Mouse (Mus musculus): ENCODE data around the gene Clcf1. TPM values are rescaled to one million over a fixed set of nuclear protein-coding genes. Genes with fewer than 3 reads are reported as not detected.
A peak's percentile ranks its signal among the peaks of the same experiment; 100 is the strongest.

The Clcf1 gene
- polyA plus RNA-seq, 1 experiment from 2014 or later, result 8.0 TPM

GRCm38 (mm10) chr19:4218784-4219183 lies 4.7 kb downstream of the Clcf1 start:
- no peak overlapping the region for H3K4me3 ChIP-seq (ENCODE audit: low read depth, low read length)
- no peaks in the 10 kb centered on the region for H3K36me3 ChIP-seq (ENCODE audit: insufficient read depth, low read length)
- no peaks in the 10 kb centered on the region for H3K27me3 ChIP-seq (replicated peaks; ENCODE audit: insufficient read depth, low read length)
- no peak overlapping the region for H3K9ac ChIP-seq (replicated peaks; ENCODE audit: low read depth)
- no peak overlapping the region for H3K4me2 ChIP-seq (replicated peaks; ENCODE audit: low read depth, low read length)
- DNase-seq (ENCODE audit: low spot score), result no peak
- no peak overlapping the region for H3K27ac ChIP-seq (ENCODE audit: low read length)
- 85% methylated on average over 1 of the region's 1 CpGs for WGBS
- H3K9me3 ChIP-seq (ENCODE audit: low read length), result no peaks in the 10 kb centered on the region
- no peak for TF ChIP-seq EP300 (IDR thresholded peaks at IDR 0.05)
- no peak for TF ChIP-seq CTCF (IDR thresholded peaks at IDR 0.05)
- no peak for ATAC-seq
- peaks cover 32% of the 10 kb centered on the region for H3K4me1 ChIP-seq (ENCODE audit: insufficient read depth, low read depth, low read length)

GRCm38 (mm10) chr19:4219943-4220342 lies 5.9 kb downstream of the Clcf1 start:
- Histone ChIP-seq H3K9ac (replicated peaks; ENCODE audit: low read depth) (no peak overlapping the region), H3K27me3 (replicated peaks; ENCODE audit: insufficient read depth, low read length) (no peaks in the 10 kb centered on the region), H3K4me1 (ENCODE audit: insufficient read depth, low read depth, low read length) (peaks cover 30% of the 10 kb centered on the region), H3K4me2 (replicated peaks; ENCODE audit: low read depth, low read length) (no peak overlapping the region), H3K9me3 (ENCODE audit: low read length) (no peaks in the 10 kb centered on the region), H3K4me3 (ENCODE audit: low read depth, low read length) (no peak overlapping the region), H3K27ac (ENCODE audit: low read length) (0 out of 2 replicates have a peak overlapping the region, but pooled peaks have one; percentile 7), H3K36me3 (ENCODE audit: insufficient read depth, low read length) (no peaks in the 10 kb centered on the region)
- TF ChIP-seq CTCF (IDR thresholded peaks at IDR 0.05) (no peak), EP300 (IDR thresholded peaks at IDR 0.05) (no peak)
- 81% methylated on average over 6 of the region's 6 CpGs for WGBS
- ATAC-seq (no peak), DNase-seq (ENCODE audit: low spot score) (no peak)

GRCm38 (mm10) chr19:4220416-4220815 lies 6.4 kb downstream of the Clcf1 start:
- ATAC-seq, result peak; percentile 7; the same call in 1 of the 2 replicates
- Histone ChIP-seq H3K9ac (replicated peaks; ENCODE audit: low read depth) (no peak overlapping the region), H3K4me2 (replicated peaks; ENCODE audit: low read depth, low read length) (0 out of 2 replicates have a peak overlapping the region, but pooled peaks have one; percentile 12), H3K9me3 (ENCODE audit: low read length) (no peaks in the 10 kb centered on the region), H3K4me1 (ENCODE audit: insufficient read depth, low read depth, low read length) (peaks cover 30% of the 10 kb centered on the region; the same call in 1 of the 2 replicates), H3K4me3 (ENCODE audit: low read depth, low read length) (no peak overlapping the region), H3K27me3 (replicated peaks; ENCODE audit: insufficient read depth, low read length) (no peaks in the 10 kb centered on the region), H3K36me3 (ENCODE audit: insufficient read depth, low read length) (no peaks in the 10 kb centered on the region), H3K27ac (ENCODE audit: low read length) (peak overlapping the region; percentile 7; the same call in 1 of the 2 replicates)
- WGBS, result 22% methylated on average over 4 of the region's 4 CpGs
- TF ChIP-seq EP300 (IDR thresholded peaks at IDR 0.05) (no peak), CTCF (IDR thresholded peaks at IDR 0.05) (no peak)
- no peak for DNase-seq (ENCODE audit: low spot score)

GRCm38 (mm10) chr19:4220957-4221743 lies 7.1 kb downstream of the Clcf1 start:
- H3K9ac ChIP-seq (replicated peaks; ENCODE audit: low read depth), result no peak overlapping the region
- ATAC-seq, result peak; percentile 64
- H3K27ac ChIP-seq (ENCODE audit: low read length), result 0 out of 2 replicates have a peak overlapping the region, but pooled peaks have one; percentile 7
- no peaks in the 10 kb centered on the region for H3K36me3 ChIP-seq (ENCODE audit: insufficient read depth, low read length)
- DNase-seq (ENCODE audit: low spot score), result peak; percentile 69
- no peak overlapping the region for H3K4me3 ChIP-seq (ENCODE audit: low read depth, low read length)
- no peaks in the 10 kb centered on the region for H3K27me3 ChIP-seq (replicated peaks; ENCODE audit: insufficient read depth, low read length)
- 30% methylated on average over 14 of the region's 14 CpGs for WGBS
- H3K4me2 ChIP-seq (replicated peaks; ENCODE audit: low read depth, low read length), result 0 out of 2 replicates have a peak overlapping the region, but pooled peaks have one; percentile 25
- no peak for TF ChIP-seq CTCF (IDR thresholded peaks at IDR 0.05)
- TF ChIP-seq EP300 (IDR thresholded peaks at IDR 0.05), result no peak
- H3K4me1 ChIP-seq (ENCODE audit: insufficient read depth, low read depth, low read length), result peaks cover 30% of the 10 kb centered on the region; the same call in 1 of the 2 replicates
- no peaks in the 10 kb centered on the region for H3K9me3 ChIP-seq (ENCODE audit: low read length)

DNA sequence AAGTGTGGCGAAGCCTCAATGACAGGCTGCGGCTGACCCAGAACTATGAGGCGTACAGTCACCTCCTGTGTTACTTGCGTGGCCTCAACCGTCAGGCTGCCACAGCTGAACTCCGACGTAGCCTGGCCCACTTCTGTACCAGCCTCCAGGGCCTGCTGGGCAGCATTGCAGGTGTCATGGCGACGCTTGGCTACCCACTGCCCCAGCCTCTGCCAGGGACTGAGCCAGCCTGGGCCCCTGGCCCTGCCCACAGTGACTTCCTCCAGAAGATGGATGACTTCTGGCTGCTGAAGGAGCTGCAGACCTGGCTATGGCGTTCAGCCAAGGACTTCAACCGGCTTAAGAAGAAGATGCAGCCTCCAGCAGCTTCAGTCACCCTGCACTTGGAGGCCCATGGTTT lies 8.1 kb downstream of the Clcf1 start:
- no peak overlapping the region for H3K4me3 ChIP-seq (ENCODE audit: low read depth, low read length)
- no peaks in the 10 kb centered on the region for H3K9me3 ChIP-seq (ENCODE audit: low read length)
- ATAC-seq (peak; percentile 42), DNase-seq (ENCODE audit: low spot score) (no peak)
- H3K9ac ChIP-seq (replicated peaks; ENCODE audit: low read depth), result no peak overlapping the region
- no peak overlapping the region for H3K27ac ChIP-seq (ENCODE audit: low read length)
- peaks cover 22% of the 10 kb centered on the region; the same call in 1 of the 2 replicates for H3K4me1 ChIP-seq (ENCODE audit: insufficient read depth, low read depth, low read length)
- WGBS, result 60% methylated on average over 11 of the region's 11 CpGs
- no peaks in the 10 kb centered on the region for H3K36me3 ChIP-seq (ENCODE audit: insufficient read depth, low read length)
- H3K4me2 ChIP-seq (replicated peaks; ENCODE audit: low read depth, low read length), result no peak overlapping the region
- TF ChIP-seq EP300 (IDR thresholded peaks at IDR 0.05), result no peak
- no peak for TF ChIP-seq CTCF (IDR thresholded peaks at IDR 0.05)
- H3K27me3 ChIP-seq (replicated peaks; ENCODE audit: insufficient read depth, low read length), result no peaks in the 10 kb centered on the region

DNA sequence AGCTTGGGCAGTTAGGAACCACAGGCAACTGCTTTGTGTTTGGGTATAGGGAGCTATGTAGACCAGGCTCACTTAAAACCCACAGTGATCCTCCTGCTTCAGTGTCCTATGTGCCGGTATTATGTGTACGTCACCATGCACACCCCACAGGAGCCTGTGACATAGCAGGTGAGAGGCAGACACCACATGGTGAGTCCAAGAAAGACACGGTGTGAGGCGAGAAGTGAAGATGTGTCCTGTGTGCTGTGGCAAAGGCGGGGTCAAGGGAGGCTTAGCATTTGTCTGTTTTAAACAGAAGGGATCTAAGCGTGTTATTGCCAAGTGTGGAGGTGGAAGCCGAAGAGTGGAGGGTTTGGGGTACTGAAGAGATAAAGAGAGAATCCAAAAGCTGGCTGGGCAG lies 12.7 kb downstream of the Clcf1 start:
- H3K4me2 ChIP-seq (replicated peaks; ENCODE audit: low read depth, low read length), result no peak overlapping the region
- DNase-seq (ENCODE audit: low spot score), result no peak
- peaks cover 5% of the 10 kb centered on the region; the same call in 1 of the 2 replicates for H3K4me1 ChIP-seq (ENCODE audit: insufficient read depth, low read depth, low read length)
- no peaks in the 10 kb centered on the region for H3K27me3 ChIP-seq (replicated peaks; ENCODE audit: insufficient read depth, low read length)
- whole genome bisulfite sequencing, result 81% methylated on average over 7 of the region's 7 CpGs
- no peaks in the 10 kb centered on the region for H3K36me3 ChIP-seq (ENCODE audit: insufficient read depth, low read length)
- TF ChIP-seq CTCF (IDR thresholded peaks at IDR 0.05) (no peak), EP300 (IDR thresholded peaks at IDR 0.05) (no peak)
- no peaks in the 10 kb centered on the region for H3K9me3 ChIP-seq (ENCODE audit: low read length)
- ATAC-seq, result no peak
- H3K27ac ChIP-seq (ENCODE audit: low read length), result no peak overlapping the region
- no peak overlapping the region for H3K9ac ChIP-seq (replicated peaks; ENCODE audit: low read depth)
- H3K4me3 ChIP-seq (ENCODE audit: low read depth, low read length), result no peak overlapping the region
